Mouse (Mus musculus) olfactory bulb, adult 2 months (tissue): Measurements from ENCODE around the gene Adgrf1.

Source experiments
- CTCF ChIP-seq: fragments of 200-500 bp; IDR thresholded peaks from 2 replicates; pipeline ENCODE4 v1.5.1; 2012; ENCODE audit warnings: low read depth, mild to moderate bottlenecking, low read length, moderate library complexity; ENCODE audit not compliant: insufficient read depth
- POLR2A ChIP-seq: fragments of 200-500 bp; IDR thresholded peaks from 2 replicates; pipeline ENCODE4 v1.6.1; 2012; ENCODE audit warnings: mild to moderate bottlenecking, low read depth, low read length, moderate library complexity; ENCODE audit not compliant: insufficient read depth

GRCm38 (mm10) chr17:43334074-43334473 is 63.9 kb downstream of the Adgrf1 start:
- TF ChIP-seq POLR2A (no peak), CTCF (no peak)
